Mouse (Mus musculus): ENCODE data around the gene Tmprss9.

Tmprss9 gene

GRCm38 (mm10) chr10:80871581-80871980 is at the start of gene Tmprss9:
Gene Tmprss9, plus strand, starts transcription at chr10:80871848.
- in situ Hi-C loops (cut with MboI, MseI), result no loop called here

DNA sequence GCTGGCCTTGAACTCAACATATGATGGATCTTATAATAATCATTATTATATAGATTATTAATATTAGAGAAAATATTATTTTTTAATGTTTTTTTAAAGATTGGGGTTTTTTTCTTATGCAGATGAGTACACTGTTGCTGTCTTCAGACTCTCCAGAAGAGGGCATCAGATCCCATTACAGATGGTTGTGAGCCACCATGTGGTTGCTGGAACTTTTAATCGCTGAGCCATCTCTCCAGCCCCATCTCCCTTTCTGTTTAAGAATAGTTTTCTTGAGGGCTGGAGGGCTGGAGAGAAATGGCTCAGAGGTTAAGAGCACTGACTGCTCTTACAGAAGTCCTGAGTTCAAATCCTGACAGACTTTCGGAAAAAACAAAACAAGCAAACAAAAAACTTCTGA is 49.7 kb upstream of the Tmprss9 start:
- in situ Hi-C loops (cut with MboI, MseI), result loop anchor here (10.0 kb wide), 1 partner anchor 553 kb away; the partner anchor contains the start of gene Fzr1

- in situ Hi-C loops (cut with MboI, MseI), result loop anchor here (10.0 kb wide), 1 partner anchor 552 kb away; the partner anchor contains the start of gene Fzr1
Observed at GRCm38 (mm10) chr10:80822528-80822927, 49.1 kb upstream of the Tmprss9 start.

DNA sequence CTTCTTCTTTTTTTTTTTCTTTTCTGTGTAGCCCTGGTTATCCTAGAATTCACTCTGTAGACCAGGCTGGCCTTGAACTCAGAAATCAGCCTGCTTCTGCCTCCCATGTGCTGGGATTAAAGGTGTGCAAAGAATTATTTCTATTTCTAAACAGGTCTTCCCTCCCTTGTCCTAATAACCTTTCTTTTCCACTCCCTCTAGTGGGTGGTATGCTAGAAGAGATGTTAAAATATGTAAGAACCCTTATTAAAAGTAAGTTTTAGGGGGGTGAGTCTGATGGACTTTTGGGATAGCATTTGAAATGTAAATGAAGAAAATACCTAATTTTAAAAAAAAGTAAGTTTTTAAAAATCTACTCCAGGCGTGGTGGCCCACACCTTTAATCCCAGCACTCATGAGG is 48.3 kb upstream of the Tmprss9 start:
- in situ Hi-C loops (cut with MboI, MseI), result loop anchor here (10.0 kb wide), 1 partner anchor 551 kb away; the partner anchor contains the start of gene Fzr1

DNA sequence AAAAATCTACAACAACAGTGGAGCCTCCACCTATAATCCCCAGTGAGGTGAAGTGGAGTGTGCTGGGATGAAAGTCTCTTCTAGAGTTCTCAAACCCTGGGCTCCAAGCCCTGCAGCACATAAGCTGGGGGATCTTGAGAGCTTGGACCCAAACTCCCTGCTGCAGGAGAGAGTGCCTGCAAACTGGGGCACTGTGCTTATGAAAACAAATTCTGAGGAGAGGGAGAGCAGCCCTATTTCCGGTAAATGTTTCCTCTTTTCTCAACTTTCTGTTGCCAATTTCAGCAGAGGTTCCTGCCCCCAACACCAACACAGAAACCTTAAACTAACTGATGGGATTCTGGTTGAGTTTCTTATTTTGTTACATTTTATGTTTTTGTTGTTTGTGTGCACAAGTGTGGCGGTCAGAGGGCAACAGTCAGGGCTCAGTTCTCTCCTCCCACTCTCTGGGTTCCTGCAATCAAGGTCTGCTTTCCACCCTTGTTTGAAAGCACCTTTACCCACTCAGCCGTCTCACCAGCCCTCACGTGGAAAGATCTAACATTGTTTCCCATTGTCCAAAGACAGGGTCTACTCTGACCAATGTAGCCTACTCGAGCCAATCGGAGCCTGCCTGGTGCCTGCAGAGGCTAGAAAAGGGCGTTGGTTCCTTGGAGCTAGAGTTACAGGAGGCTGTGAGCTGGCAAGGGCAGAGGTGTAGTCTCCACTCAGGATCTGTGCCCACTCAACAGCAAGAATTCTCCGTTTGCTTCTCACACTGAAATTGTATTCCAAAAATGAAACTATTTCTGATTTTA is 47.6 kb upstream of the Tmprss9 start:
- in situ Hi-C loops (cut with MboI, MseI), result loop anchor here (10.0 kb wide), 1 partner anchor 551 kb away; the partner anchor contains the start of gene Fzr1

- in situ Hi-C loops (cut with MboI, MseI), result loop anchor here (5.0 to 10.0 kb wide), 2 partner anchors 52 to 550 kb away; partner anchors contain the start of gene Fzr1
Observed at GRCm38 (mm10) chr10:80824827-80825226, 46.8 kb upstream of the Tmprss9 start.

DNA sequence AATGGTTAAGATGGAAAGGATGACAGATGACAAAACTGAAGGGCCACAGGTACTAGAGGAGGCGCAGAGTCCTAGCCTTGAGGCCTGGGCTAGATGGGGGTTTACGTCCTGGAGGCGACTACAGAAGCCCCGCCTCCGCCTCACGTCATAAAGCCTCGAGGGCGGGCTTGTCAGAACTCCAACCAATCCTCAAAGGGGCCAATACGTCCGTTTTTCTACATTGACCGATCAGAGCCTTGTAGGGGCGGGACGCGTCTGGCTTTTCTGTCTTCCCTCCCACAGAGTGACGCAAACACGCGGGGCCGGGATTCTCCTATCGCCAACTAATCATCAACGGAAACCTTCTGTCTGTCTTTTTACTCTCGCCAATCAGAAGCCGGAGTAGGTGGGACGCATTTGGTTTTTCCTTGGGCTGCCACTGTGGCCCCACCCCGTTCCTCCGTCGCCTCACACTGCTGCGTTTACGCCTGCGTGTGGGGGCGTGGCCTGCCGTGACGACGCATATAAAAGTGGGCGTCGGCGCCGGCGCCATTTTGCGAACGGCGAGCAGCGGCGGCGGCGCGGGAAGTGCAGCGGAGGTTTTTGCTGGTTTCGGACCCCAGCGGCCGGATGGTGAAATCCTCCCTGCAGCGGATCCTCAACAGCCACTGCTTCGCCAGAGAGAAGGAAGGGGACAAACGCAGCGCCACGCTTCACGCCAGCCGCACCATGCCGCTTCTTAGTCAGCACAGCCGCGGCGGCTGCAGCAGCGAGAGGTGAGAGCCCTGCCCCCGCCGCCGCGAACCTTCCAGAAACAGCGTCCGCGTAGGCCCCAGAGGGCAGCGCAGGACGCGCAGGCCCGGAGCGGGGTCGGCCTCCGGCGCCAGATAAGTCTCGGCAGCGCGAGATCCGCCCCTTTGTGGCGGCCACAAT is 45.2 kb upstream of the Tmprss9 start, which contains the start of gene Oaz1:
Gene Oaz1 (plus strand): TSS at position 506 of the 912 bp plus-strand sequence.
- in situ Hi-C loops (cut with MboI, MseI), result loop anchor here (5.0 to 10.0 kb wide), 2 partner anchors 51 to 548 kb away; partner anchors contain the start of gene Fzr1

- in situ Hi-C loops (cut with MboI, MseI), result loop anchor here (5.0 to 10.0 kb wide), 2 partner anchors 50 to 548 kb away; partner anchors contain the start of gene Fzr1
Observed at GRCm38 (mm10) chr10:80827063-80827869, 44.4 kb upstream of the Tmprss9 start.

DNA sequence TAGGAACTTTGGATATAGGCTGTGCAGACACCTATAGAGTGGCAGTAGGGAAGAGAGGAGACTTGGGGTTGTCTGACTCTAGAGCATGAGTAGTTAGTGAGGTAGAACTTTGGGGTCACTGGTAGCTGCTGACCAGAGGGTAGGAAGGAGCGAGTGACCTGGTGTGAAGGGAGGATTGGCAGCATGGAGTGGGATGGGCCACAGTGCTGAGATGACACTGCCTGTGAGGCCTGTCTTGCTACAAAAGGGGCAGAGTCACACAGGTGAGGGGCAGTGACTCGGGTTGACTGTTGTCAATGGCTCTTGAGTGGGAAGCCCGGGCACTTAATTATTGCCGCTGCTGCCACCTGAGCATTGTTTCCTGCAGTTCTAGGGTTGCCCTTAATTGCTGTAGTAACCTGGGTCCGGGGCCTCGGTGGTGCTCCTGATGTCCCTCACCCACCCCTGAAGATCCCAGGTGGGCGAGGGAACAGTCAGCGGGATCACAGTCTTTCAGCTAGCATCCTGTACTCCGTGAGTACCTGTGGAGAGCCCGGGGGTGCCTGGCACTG is 43.7 kb upstream of the Tmprss9 start:
- in situ Hi-C loops (cut with MboI, MseI), result loop anchor here (5.0 to 10.0 kb wide), 2 partner anchors 49 to 547 kb away; partner anchors contain the start of gene Fzr1

DNA sequence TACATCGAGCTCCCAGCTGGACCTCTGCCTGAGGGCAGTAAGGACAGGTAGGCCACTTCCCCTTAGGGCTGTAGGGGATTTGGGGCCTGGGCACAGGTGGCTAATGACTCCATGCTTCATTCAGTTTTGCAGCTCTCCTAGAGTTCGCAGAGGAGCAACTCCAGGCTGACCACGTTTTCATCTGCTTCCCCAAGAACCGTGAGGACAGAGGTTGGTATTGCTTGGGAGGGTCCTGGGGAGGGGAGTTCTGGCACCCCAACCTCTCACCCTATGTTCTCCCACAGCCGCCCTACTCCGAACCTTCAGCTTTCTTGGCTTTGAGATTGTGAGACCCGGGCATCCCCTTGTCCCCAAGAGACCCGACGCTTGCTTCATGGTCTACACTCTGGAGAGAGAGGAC is 43.1 kb upstream of the Tmprss9 start:
- in situ Hi-C loops (cut with MboI, MseI), result loop anchor here (5.0 to 10.0 kb wide), 2 partner anchors 49 to 546 kb away; partner anchors contain the start of gene Fzr1

- in situ Hi-C loops (cut with MboI, MseI), result loop anchor here (5.0 to 10.0 kb wide), 2 partner anchors 48 to 545 kb away; partner anchors contain the start of gene Fzr1
Observed at GRCm38 (mm10) chr10:80829359-80830278, 42.0 kb upstream of the Tmprss9 start.

DNA sequence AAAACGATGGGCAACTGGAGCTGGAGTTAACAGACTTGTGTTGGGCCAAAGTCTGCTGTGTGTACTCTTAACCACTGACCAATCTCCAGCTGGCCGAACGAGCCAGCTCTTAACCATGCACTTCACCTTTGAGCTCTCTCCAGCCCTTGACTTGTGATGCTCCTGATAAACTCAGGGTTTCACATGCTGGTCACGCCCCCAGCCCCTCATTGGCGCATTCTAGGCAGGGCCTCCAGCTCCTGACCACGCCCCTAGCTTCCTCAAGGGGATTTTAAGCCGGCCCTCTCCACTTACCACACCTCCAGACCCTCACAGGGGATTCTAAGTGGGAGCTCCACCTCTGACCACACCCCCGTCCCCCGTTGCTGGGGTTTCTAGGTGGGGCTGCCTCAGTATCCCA is 40.5 kb upstream of the Tmprss9 start:
- in situ Hi-C loops (cut with MboI, MseI), result no loop called here

DNA sequence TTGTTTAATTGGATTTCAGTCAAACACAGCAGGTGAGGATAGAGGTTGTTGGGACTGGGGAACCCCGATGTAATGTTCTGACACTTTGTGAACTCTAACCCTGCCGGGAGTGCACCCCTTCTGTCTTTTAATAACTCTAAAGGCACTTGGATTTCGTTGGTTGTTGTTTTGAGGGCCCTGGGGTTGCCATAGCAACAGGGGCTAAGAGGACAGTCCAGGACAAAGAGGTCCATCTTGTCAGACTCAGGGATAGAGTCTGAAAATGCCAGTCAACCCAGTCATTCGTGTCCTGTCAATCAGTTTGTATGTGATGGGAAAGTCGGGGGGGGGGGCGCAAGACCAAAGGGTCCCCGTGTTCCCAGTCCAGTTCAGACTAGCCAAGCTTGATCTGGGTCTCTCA is 38.8 kb upstream of the Tmprss9 start:
- in situ Hi-C loops (cut with MboI, MseI), result no loop called here

DNA sequence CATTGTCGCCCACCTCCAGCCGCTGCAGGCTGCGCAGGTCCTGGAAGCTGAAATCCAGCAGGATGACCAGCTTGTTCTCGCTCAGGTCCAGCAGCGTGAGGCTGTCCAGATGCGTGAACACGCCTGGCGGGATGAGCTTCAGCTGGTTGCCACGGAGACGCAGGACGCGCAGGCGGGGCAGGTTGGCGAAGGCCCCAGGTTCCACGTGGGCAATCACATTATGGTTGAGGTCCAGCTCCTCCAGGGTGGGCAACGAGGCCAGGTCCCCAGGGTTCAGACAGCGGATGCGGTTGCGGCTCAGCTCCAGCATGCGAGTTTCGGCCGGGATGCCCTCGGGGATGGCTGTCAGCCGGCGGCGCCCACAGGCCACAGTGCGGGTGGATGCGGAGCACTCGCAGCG is 36.0 kb upstream of the Tmprss9 start:
- in situ Hi-C loops (cut with MboI, MseI), result no loop called here

- in situ Hi-C loops (cut with MboI, MseI), result no loop called here
Observed at GRCm38 (mm10) chr10:80836949-80837379, 34.7 kb upstream of the Tmprss9 start.

- in situ Hi-C loops (cut with MboI, MseI), result no loop called here
Observed at GRCm38 (mm10) chr10:80837827-80838226, 33.8 kb upstream of the Tmprss9 start.

DNA sequence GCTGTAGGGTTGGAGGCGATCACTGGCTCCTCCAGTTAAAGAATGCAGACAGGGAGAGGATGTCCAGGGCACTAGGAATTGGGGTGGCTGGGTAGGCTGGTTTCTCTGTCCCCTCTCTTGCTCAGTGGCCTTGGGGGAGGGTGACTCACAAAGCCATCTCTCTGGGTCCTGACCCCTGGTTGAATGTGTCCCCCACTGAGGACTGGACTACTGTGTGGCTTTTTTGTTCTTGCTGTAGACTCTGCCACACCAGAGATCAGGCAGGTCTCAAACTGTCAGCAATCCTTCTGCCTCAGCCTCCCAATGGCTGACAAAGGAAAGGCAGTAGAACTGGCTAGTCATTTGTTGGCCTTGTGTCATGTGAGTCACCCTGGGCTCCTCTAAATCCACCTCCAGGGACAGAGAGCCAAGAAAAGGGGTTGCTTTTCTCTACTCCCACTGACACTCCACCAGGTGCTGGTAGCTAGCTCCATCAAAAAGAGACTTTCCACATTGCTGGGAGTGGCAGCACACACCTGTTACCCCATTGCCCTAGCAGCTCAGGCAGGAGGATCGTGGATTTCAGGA is 33.2 kb upstream of the Tmprss9 start:
- in situ Hi-C loops (cut with MboI, MseI), result no loop called here

DNA sequence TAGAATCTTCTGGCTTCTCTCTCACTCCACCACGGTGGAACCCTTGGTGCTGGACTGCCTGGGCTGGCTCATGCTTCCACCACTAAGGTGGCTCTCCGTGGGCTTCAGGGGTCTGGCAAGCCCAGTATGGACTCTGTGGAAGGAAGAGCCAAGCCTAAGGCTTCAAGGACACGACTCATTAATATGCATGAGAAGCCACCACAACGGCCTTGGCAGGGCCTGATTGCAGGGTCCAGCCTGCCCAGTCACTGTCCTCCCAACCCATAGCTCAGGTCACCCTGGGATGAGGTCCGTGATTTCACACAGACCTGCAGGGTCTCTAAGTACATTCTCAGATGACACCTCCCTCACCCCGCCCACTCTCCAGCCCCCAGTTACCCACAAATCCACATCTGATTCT is 31.8 kb upstream of the Tmprss9 start:
- in situ Hi-C loops (cut with MboI, MseI), result no loop called here

GRCm38 (mm10) chr10:80841685-80842084 is 30.0 kb upstream of the Tmprss9 start:
- in situ Hi-C loops (cut with MboI, MseI), result no loop called here
